Mouse (Mus musculus) MEL (cell line): ENCODE results near the gene Slc5a1. TPM values are rescaled to one million over a fixed set of nuclear protein-coding genes. Genes with fewer than 3 reads are reported as not detected.
A peak's percentile ranks its signal among the peaks of the same experiment; 100 is the strongest.

Experiments used
- DNase-seq: peaks from one replicate; pipeline ENCODE4 v3.0.0; 2011; ENCODE audit warnings: low read depth, low spot score
- H3K27ac ChIP-seq: 2 replicates; pipeline ENCODE4 v1.5.1; 2012; ENCODE audit warnings: low read depth, mild to moderate bottlenecking, control low read depth, low read length, moderate library complexity; ENCODE audit not compliant: control insufficient read depth
- H3K27me3 ChIP-seq, 2 experiments: fragments of 150-350 bp in 1 of 2; sonication (generic) in 1 of 2; 2 replicates each; pipeline ENCODE4 v1.6.1; 2012; ENCODE audit warnings: low read length in 2 of 2, mild to moderate bottlenecking in 2 of 2, improper control_type of control experiment in 1 of 2, moderate library complexity in 1 of 2; ENCODE audit not compliant: insufficient read depth in 2 of 2, control insufficient read depth in 1 of 2
- H3K36me3 ChIP-seq, 2 experiments: 2 replicates each; pipeline ENCODE4 v1.6.1; 2012 to 2014; ENCODE audit warnings: low read length in 2 of 2, improper control_type of control experiment in 1 of 2, inconsistent platforms in 1 of 2, mild to moderate bottlenecking in 1 of 2; ENCODE audit not compliant: insufficient read depth in 2 of 2, control insufficient read depth in 1 of 2
- H3K4me1 ChIP-seq, 2 experiments: fragments of 150-350 bp in 1 of 2; sonication (generic) in 1 of 2; 2 replicates each; pipeline ENCODE4 v1.6.1; 2012; ENCODE audit warnings: low read length in 2 of 2, improper control_type of control experiment in 1 of 2, mild to moderate bottlenecking in 1 of 2; ENCODE audit not compliant: insufficient read depth in 2 of 2, control insufficient read depth in 1 of 2
- H3K4me3 ChIP-seq, 2 experiments: fragments of 150-350 bp in 1 of 2; sonication (generic) in 1 of 2; 2 replicates each; pipeline ENCODE4 v1.5.1; 2012; ENCODE audit warnings: low read depth in 2 of 2, low read length in 2 of 2, mild to moderate bottlenecking in 2 of 2, moderate library complexity in 2 of 2, control low read depth in 1 of 2, improper control_type of control experiment in 1 of 2; ENCODE audit not compliant: control insufficient read depth in 1 of 2, insufficient read depth in 1 of 2
- H3K79me2 ChIP-seq: 2 replicates; pipeline ENCODE4 v1.6.1; 2012; ENCODE audit warnings: mild to moderate bottlenecking, low read length, moderate library complexity; ENCODE audit not compliant: control insufficient read depth, poor library complexity, insufficient read depth
- H3K9ac ChIP-seq: 2 replicates; pipeline ENCODE4 v1.6.1; 2012; ENCODE audit warnings: low read depth, mild to moderate bottlenecking, control low read depth, low read length, moderate library complexity; ENCODE audit not compliant: control insufficient read depth, poor library complexity, severe bottlenecking
- H3K9me3 ChIP-seq: fragments of 150-350 bp; sonication (generic); replicated peaks from 2 replicates; pipeline ENCODE4 v1.6.1; 2012; ENCODE audit warnings: mild to moderate bottlenecking, low read length, improper control_type of control experiment, moderate library complexity; ENCODE audit not compliant: insufficient read depth
- CHD1 ChIP-seq: IDR thresholded peaks from 2 replicates; pipeline ENCODE4 v1.6.1; 2012; ENCODE audit warnings: low read depth, mild to moderate bottlenecking, inconsistent platforms, low read length, improper control_type of control experiment
- CTCF ChIP-seq, 3 experiments: IDR thresholded peaks in 2 of 3; conservative IDR thresholded peaks in 1 of 3; 2 replicates each; pipeline ENCODE4 v1.5.1; 2011 to 2012; ENCODE audit warnings: low read length in 3 of 3, low read depth in 2 of 3, mild to moderate bottlenecking in 2 of 3, improper control_type of control experiment in 1 of 3, inconsistent platforms in 1 of 3, mixed read lengths in 1 of 3, moderate library complexity in 1 of 3; ENCODE audit not compliant: control insufficient read depth in 1 of 3, insufficient read depth in 1 of 3, poor library complexity in 1 of 3, severe bottlenecking in 1 of 3
- E2F4 ChIP-seq: IDR thresholded peaks from 2 replicates; pipeline ENCODE4 v1.6.1; 2011; ENCODE audit warnings: low read depth, low read length, improper control_type of control experiment, borderline replicate concordance
- ELF1 ChIP-seq: IDR thresholded peaks from 2 replicates; pipeline ENCODE4 v1.6.1; 2014; ENCODE audit warnings: low read depth, mild to moderate bottlenecking, inconsistent platforms, low read length, improper control_type of control experiment, moderate library complexity
- ETS1 ChIP-seq: IDR thresholded peaks from 2 replicates; pipeline ENCODE4 v1.6.1; 2012; ENCODE audit warnings: low read depth, mild to moderate bottlenecking, inconsistent platforms, low read length, improper control_type of control experiment, moderate library complexity
- GABPA ChIP-seq: IDR thresholded peaks from 2 replicates; pipeline ENCODE4 v1.6.1; 2012; ENCODE audit warnings: low read depth, mild to moderate bottlenecking, inconsistent platforms, low read length, improper control_type of control experiment, moderate library complexity
- GATA1 ChIP-seq: IDR thresholded peaks from 2 replicates; pipeline ENCODE4 v1.6.1; 2011; ENCODE audit warnings: low read depth, low read length, improper control_type of control experiment
- KAT2A ChIP-seq: conservative IDR thresholded peaks from 2 replicates; pipeline ENCODE4 v1.6.1; 2012; ENCODE audit warnings: low read depth, low read length, improper control_type of control experiment, inconsistent platforms
- MAFK ChIP-seq: IDR thresholded peaks from 2 replicates; pipeline ENCODE4 v1.6.1; 2011; ENCODE audit warnings: low read depth, mild to moderate bottlenecking, low read length, improper control_type of control experiment, borderline replicate concordance
- MAX ChIP-seq: IDR thresholded peaks from 2 replicates; pipeline ENCODE4 v1.6.1; 2011; ENCODE audit warnings: low read length, improper control_type of control experiment
- MAZ ChIP-seq: IDR thresholded peaks from 2 replicates; pipeline ENCODE4 v1.6.1; 2012; ENCODE audit warnings: low read depth, mild to moderate bottlenecking, inconsistent platforms, low read length, improper control_type of control experiment
- POLR2AphosphoS2 ChIP-seq: IDR thresholded peaks from 2 replicates; pipeline ENCODE4 v1.6.1; 2011; ENCODE audit warnings: low read length, improper control_type of control experiment
- POLR2AphosphoS5 ChIP-seq: IDR thresholded peaks from 2 replicates; pipeline ENCODE4 v1.6.1; 2012; ENCODE audit warnings: low read depth, borderline replicate concordance, mild to moderate bottlenecking, inconsistent platforms, low read length, moderate library complexity, mixed read lengths
- RAD21 ChIP-seq: IDR thresholded peaks from 2 replicates; pipeline ENCODE4 v1.6.1; 2011; ENCODE audit warnings: mild to moderate bottlenecking, low read depth, low read length, improper control_type of control experiment
- RCOR1 ChIP-seq: IDR thresholded peaks from 2 replicates; pipeline ENCODE4 v1.6.1; 2012; ENCODE audit warnings: low read depth, mild to moderate bottlenecking, inconsistent platforms, low read length, improper control_type of control experiment
- TCF12 ChIP-seq: IDR thresholded peaks from 2 replicates; pipeline ENCODE4 v1.6.1; 2014; ENCODE audit warnings: low read depth, mild to moderate bottlenecking, inconsistent platforms, low read length, improper control_type of control experiment, moderate library complexity
- UBTF ChIP-seq: IDR thresholded peaks from 2 replicates; pipeline ENCODE4 v1.6.1; 2012; ENCODE audit warnings: low read depth, mild to moderate bottlenecking, inconsistent platforms, low read length, improper control_type of control experiment, moderate library complexity, borderline replicate concordance; ENCODE audit not compliant: insufficient read depth
- USF2 ChIP-seq, 2 experiments: IDR thresholded peaks; 2 replicates each; pipeline ENCODE4 v1.6.1; 2011 to 2012; ENCODE audit warnings: improper control_type of control experiment in 2 of 2, low read length in 2 of 2, borderline replicate concordance in 1 of 2, inconsistent platforms in 1 of 2, low read depth in 1 of 2, mild to moderate bottlenecking in 1 of 2; ENCODE audit not compliant: insufficient read depth in 1 of 2
- ZNF384 ChIP-seq: IDR thresholded peaks from 2 replicates; pipeline ENCODE4 v1.6.1; 2012; ENCODE audit warnings: low read depth, mild to moderate bottlenecking, inconsistent platforms, low read length, improper control_type of control experiment
- polyA plus RNA-seq, 2 experiments: library from polyadenylated mRNA; stranded (reverse) in 1 of 2; unstranded in 1 of 2; fragments of >175 nt in 1 of 2; fragments of >200 nt in 1 of 2; gene quantifications; 2 replicates each; pipeline versions ENCODE4 v1.2.1 to v1.2.4; 2012; ENCODE audit warnings: low replicate concordance in 2 of 2, low read depth in 1 of 2; ENCODE audit not compliant: insufficient read length in 2 of 2, insufficient read depth in 1 of 2, missing spikeins in 1 of 2
- total RNA-seq: library from RNA; depleted of rRNA; stranded (reverse); fragments of 300-350 nt; gene quantifications from 2 replicates; pipeline ENCODE4 v1.2.3, GENCODE M21; 2012

The Slc5a1 gene
- total and polyA plus RNA-seq, 3 experiments = not detected

GRCm38 (mm10) chr5:33203691-33204242 lies 99.7 kb downstream of the Slc5a1 start (continued):
- TF ChIP-seq UBTF (no peak), MAX (peak; percentile 94), USF2 (IDR thresholded peaks at IDR 0.05; ENCODE audit: borderline replicate concordance in 1 of 2, insufficient read depth in 1 of 2, low read depth in 1 of 2, low read length in 2 of 2) (no peak), POLR2AphosphoS5 (no peak), ELF1 (peak; percentile 80), ETS1 (peak; percentile 45), TCF12 (peak; percentile 48), ZNF384 (peak; percentile 39; the same call in 1 of the 2 replicates), RCOR1 (peak; percentile 35), CHD1 (peak; percentile 83; the same call in 1 of the 2 replicates), MAZ (no peak), KAT2A (peak; percentile 20; the same call in 1 of the 2 replicates), RAD21 (peak; percentile 98), MAFK (peak; percentile 21; the same call in 1 of the 2 replicates), POLR2AphosphoS2 (0 out of 2 replicates have a peak, but pooled peaks have one; percentile 42), GATA1 (0 out of 2 replicates have a peak, but pooled peaks have one; percentile 11), E2F4 (no peak)

- H3K4me1 ChIP-seq = peaks cover 24 to 61% of the 10 kb centered on the region in 2 experiments
- TF ChIP-seq GABPA (no peak), CTCF (IDR thresholded peaks at IDR 0.05 in 2 of 3, conservative IDR thresholded peaks at IDR 0.05 in 1 of 3; ENCODE audit: control insufficient read depth in 1 of 3, insufficient read depth in 1 of 3, low read depth in 2 of 3, low read length in 3 of 3, poor library complexity in 1 of 3, severe bottlenecking in 1 of 3) (0 out of 6 replicates have a peak, but pooled peaks of 1 of the 3 experiments have one; percentile 1)
These were observed 100.3 kb downstream of the Slc5a1 start for GRCm38 (mm10) chr5:33204284-33204683.

More at GRCm38 (mm10) chr5:33204284-33204683, 100.3 kb downstream of the Slc5a1 start:
- Histone ChIP-seq H3K4me3 (peak overlapping the region; percentile 55 to 61), H3K9ac (peak overlapping the region; percentile 65), H3K27ac (peak overlapping the region; percentile 60; the same call in 1 of the 2 replicates), H3K9me3 (no peaks in the 10 kb centered on the region), H3K79me2 (no peaks in the 10 kb centered on the region), H3K36me3 (peaks cover 0 to 28% of the 10 kb centered on the region in 2 experiments; a peak in 2 of 4 replicates), H3K27me3 (no peaks in the 10 kb centered on the region)
- DNase-seq = no peak
